Mouse (Mus musculus): ENCODE measurements around the gene Cog5. TPM values are rescaled to one million over a fixed set of nuclear protein-coding genes. Genes with fewer than 3 reads are reported as not detected.

Cog5 gene
- total and polyA plus RNA-seq, 3 experiments: 27.1 to 28.4 TPM; not detected in 1

DNA sequence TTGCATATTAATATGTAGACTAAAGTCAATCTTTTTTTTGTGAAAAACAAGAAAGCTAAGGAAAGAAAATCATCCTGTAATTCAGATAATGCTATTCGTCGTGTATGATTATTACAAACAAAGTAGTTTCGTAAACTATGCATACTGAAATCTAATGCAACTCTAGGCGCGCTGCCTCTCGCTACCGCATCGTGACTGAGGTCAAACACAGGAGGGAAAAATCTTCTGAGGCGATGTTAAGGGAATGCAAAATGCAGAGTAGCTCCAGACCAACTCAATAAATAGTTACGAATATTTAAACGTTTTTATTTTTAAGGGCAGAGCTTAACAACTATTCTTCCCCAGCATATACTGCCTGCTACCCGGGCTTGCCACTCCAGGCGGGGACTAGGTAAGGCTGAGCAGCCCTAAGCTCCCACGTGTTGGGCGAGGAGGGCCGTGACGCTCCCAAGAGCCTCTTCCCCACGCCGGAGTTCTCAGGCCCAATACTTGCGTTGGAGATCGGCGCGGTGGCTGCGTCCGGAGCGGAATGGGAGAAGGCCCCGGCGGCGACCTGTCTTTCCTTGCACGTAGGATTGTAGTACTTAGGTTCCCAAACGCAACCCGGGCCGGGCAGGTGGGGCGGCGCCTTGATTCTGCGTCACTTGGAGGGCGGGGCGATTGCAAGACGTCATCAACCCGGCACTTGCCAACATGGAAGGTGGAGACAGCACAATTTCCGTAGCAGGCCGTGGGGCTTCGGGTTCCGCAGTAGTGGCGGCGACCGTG lies at the start of gene Cog5, which contains the start of gene Dus4l (continued):
- TF ChIP-seq USF2 (IDR thresholded peaks at IDR 0.05; ENCODE audit: borderline replicate concordance in 1 of 2, insufficient read depth in 1 of 2, low read depth in 1 of 2, low read length in 2 of 2) (no peak), MEF2A (IDR thresholded peaks at IDR 0.05; ENCODE audit: extremely low read depth, insufficient replicate concordance, low read depth, low read length, poor library complexity, severe bottlenecking) (no peak), CHD2 (IDR thresholded peaks at IDR 0.05; ENCODE audit: low read length) (no peak)

DNA sequence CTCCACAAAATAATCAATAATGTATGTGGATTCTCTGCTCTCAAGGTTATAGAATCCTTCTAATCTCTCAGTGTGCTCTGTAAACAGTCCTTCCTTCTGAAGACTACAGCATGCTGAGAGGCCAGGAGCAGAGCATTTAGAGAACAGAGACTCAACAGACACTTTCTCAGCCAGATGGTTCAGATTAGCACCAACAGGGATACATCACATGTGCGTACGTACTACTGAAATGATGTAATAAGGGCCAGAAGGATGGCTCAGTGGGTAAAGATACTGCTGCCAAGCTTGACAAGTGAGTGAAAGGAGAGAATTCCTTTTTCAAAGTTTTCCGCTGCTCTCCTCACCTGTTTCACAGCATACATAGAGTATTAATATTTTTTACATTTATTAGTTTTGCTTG lies 49.8 kb upstream of the Cog5 start:
- H3K27me3 ChIP-seq (ENCODE audit: control insufficient read depth in 1 of 2, insufficient read depth in 2 of 2, low read length in 2 of 2): no peaks in the 10 kb centered on the region

DNA sequence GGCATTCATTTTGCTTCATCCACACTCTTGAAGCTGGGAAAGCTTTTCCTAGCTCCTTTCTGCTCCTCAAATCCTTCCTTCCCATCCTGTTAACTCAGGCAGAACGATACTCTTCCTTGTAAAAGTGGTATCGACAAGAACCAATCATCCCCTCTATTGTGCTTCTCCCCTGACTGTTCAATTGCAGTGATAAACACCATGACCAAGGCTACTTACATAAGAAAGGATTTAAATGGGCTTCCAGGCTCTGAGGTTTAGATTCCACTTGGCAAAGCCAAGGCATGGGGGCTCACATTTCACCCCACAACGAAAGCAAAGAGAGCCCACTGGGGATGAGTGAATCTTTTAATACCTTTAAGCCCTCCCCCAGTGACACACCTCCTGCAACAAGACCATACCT lies 46.5 kb upstream of the Cog5 start:
- no peak for DNase-seq (ENCODE audit: low read depth, low spot score)
- no peaks in the 10 kb centered on the region for H3K27me3 ChIP-seq (ENCODE audit: control insufficient read depth in 1 of 2, insufficient read depth in 2 of 2, low read length in 2 of 2)
- no peak overlapping the region for H3K4me3 ChIP-seq (ENCODE audit: control insufficient read depth in 1 of 2, insufficient read depth in 1 of 2, low read depth in 2 of 2, low read length in 2 of 2)
- H3K79me2 ChIP-seq (ENCODE audit: control insufficient read depth, insufficient read depth, low read length, poor library complexity): no peaks in the 10 kb centered on the region
- H3K9me3 ChIP-seq (replicated peaks; ENCODE audit: insufficient read depth, low read length): no peaks in the 10 kb centered on the region
- no peak overlapping the region for H3K9ac ChIP-seq (ENCODE audit: control insufficient read depth, low read depth, low read length, poor library complexity, severe bottlenecking)
- no peak overlapping the region for H3K27ac ChIP-seq (ENCODE audit: control insufficient read depth, low read depth, low read length)
- no peak for TF ChIP-seq POLR2AphosphoS2 (IDR thresholded peaks at IDR 0.05; ENCODE audit: low read length)
- TF ChIP-seq KAT2A (conservative IDR thresholded peaks at IDR 0.05; ENCODE audit: low read depth, low read length): no peak
- TF ChIP-seq NELFE (IDR thresholded peaks at IDR 0.05; ENCODE audit: low read depth, low read length): no peak
- TF ChIP-seq NRF1 (IDR thresholded peaks at IDR 0.05; ENCODE audit: insufficient read depth, low read depth, low read length, poor library complexity, severe bottlenecking): no peak
- no peak for TF ChIP-seq MYB (IDR thresholded peaks at IDR 0.05; ENCODE audit: low read depth, low read length)
- TF ChIP-seq MYC (IDR thresholded peaks at IDR 0.05; ENCODE audit: low read depth, low read length): no peak
- TF ChIP-seq ZNF384 (IDR thresholded peaks at IDR 0.05; ENCODE audit: low read depth, low read length): no peak
- TF ChIP-seq ELF1 (IDR thresholded peaks at IDR 0.05; ENCODE audit: low read depth, low read length): no peak
- no peak for TF ChIP-seq SMC3 (IDR thresholded peaks at IDR 0.05; ENCODE audit: low read depth, low read length)
- TF ChIP-seq MEF2A (IDR thresholded peaks at IDR 0.05; ENCODE audit: extremely low read depth, insufficient replicate concordance, low read depth, low read length, poor library complexity, severe bottlenecking): no peak
- no peak for TF ChIP-seq CTCF (IDR thresholded peaks at IDR 0.05 in 2 of 3, conservative IDR thresholded peaks at IDR 0.05 in 1 of 3; ENCODE audit: control insufficient read depth in 1 of 3, insufficient read depth in 1 of 3, low read depth in 2 of 3, low read length in 3 of 3, poor library complexity in 1 of 3, severe bottlenecking in 1 of 3)
- no peak for TF ChIP-seq HCFC1 (IDR thresholded peaks at IDR 0.05; ENCODE audit: low read depth, low read length)
- TF ChIP-seq USF2 (IDR thresholded peaks at IDR 0.05; ENCODE audit: borderline replicate concordance in 1 of 2, insufficient read depth in 1 of 2, low read depth in 1 of 2, low read length in 2 of 2): no peak
- no peak for TF ChIP-seq RAD21 (IDR thresholded peaks at IDR 0.05; ENCODE audit: low read depth, low read length)
- no peak for TF ChIP-seq CHD2 (IDR thresholded peaks at IDR 0.05; ENCODE audit: low read length)
- no peak for TF ChIP-seq POLR2AphosphoS5 (IDR thresholded peaks at IDR 0.05; ENCODE audit: borderline replicate concordance, low read depth, low read length)
- TF ChIP-seq TCF12 (IDR thresholded peaks at IDR 0.05; ENCODE audit: low read depth, low read length): no peak
- no peak for TF ChIP-seq E2F4 (IDR thresholded peaks at IDR 0.05; ENCODE audit: borderline replicate concordance, low read depth, low read length)
- peaks cover 0 to 16% of the 10 kb centered on the region in 2 experiments; a peak in 3 of 4 replicates for H3K36me3 ChIP-seq (ENCODE audit: control insufficient read depth in 1 of 2, insufficient read depth in 2 of 2, low read length in 2 of 2)
- peaks cover 0 to 3% of the 10 kb centered on the region in 2 experiments; a peak in 2 of 4 replicates for H3K4me1 ChIP-seq (ENCODE audit: control insufficient read depth in 1 of 2, insufficient read depth in 2 of 2, low read length in 2 of 2)

More for the DNA sequence above, 49.8 kb upstream of the Cog5 start:
- Histone ChIP-seq H3K27ac (ENCODE audit: control insufficient read depth, low read depth, low read length) (no peak overlapping the region), H3K79me2 (ENCODE audit: control insufficient read depth, insufficient read depth, low read length, poor library complexity) (no peaks in the 10 kb centered on the region), H3K9me3 (replicated peaks; ENCODE audit: insufficient read depth, low read length) (no peaks in the 10 kb centered on the region), H3K36me3 (ENCODE audit: control insufficient read depth in 1 of 2, insufficient read depth in 2 of 2, low read length in 2 of 2) (peaks cover 0 to 20% of the 10 kb centered on the region in 2 experiments; a peak in 3 of 4 replicates), H3K4me3 (ENCODE audit: control insufficient read depth in 1 of 2, insufficient read depth in 1 of 2, low read depth in 2 of 2, low read length in 2 of 2) (no peak overlapping the region), H3K4me1 (ENCODE audit: control insufficient read depth in 1 of 2, insufficient read depth in 2 of 2, low read length in 2 of 2) (peaks cover 0 to 3% of the 10 kb centered on the region in 2 experiments; a peak in 1 of 4 replicates), H3K9ac (ENCODE audit: control insufficient read depth, low read depth, low read length, poor library complexity, severe bottlenecking) (no peak overlapping the region)
- DNase-seq (ENCODE audit: low read depth, low spot score): no peak
- no peak for TF ChIP-seq ZMIZ1 (IDR thresholded peaks at IDR 0.05; ENCODE audit: low read depth, low read length)
- TF ChIP-seq TCF12 (IDR thresholded peaks at IDR 0.05; ENCODE audit: low read depth, low read length): no peak
- TF ChIP-seq MYC (IDR thresholded peaks at IDR 0.05; ENCODE audit: low read depth, low read length): no peak
- no peak for TF ChIP-seq UBTF (IDR thresholded peaks at IDR 0.05; ENCODE audit: borderline replicate concordance, insufficient read depth, low read depth, low read length)
- TF ChIP-seq NRF1 (IDR thresholded peaks at IDR 0.05; ENCODE audit: insufficient read depth, low read depth, low read length, poor library complexity, severe bottlenecking): no peak
- no peak for TF ChIP-seq MEF2A (IDR thresholded peaks at IDR 0.05; ENCODE audit: extremely low read depth, insufficient replicate concordance, low read depth, low read length, poor library complexity, severe bottlenecking)
- TF ChIP-seq E2F4 (IDR thresholded peaks at IDR 0.05; ENCODE audit: borderline replicate concordance, low read depth, low read length): no peak
- TF ChIP-seq CHD2 (IDR thresholded peaks at IDR 0.05; ENCODE audit: low read length): no peak
- no peak for TF ChIP-seq SMC3 (IDR thresholded peaks at IDR 0.05; ENCODE audit: low read depth, low read length)
- TF ChIP-seq MAZ (IDR thresholded peaks at IDR 0.05; ENCODE audit: low read depth, low read length): no peak
- no peak for TF ChIP-seq POLR2AphosphoS2 (IDR thresholded peaks at IDR 0.05; ENCODE audit: low read length)
- no peak for TF ChIP-seq HCFC1 (IDR thresholded peaks at IDR 0.05; ENCODE audit: low read depth, low read length)
- TF ChIP-seq RAD21 (IDR thresholded peaks at IDR 0.05; ENCODE audit: low read depth, low read length): no peak
- no peak for TF ChIP-seq EP300 (IDR thresholded peaks at IDR 0.05; ENCODE audit: low read depth in 1 of 2, low read length in 2 of 2)
